Mouse (Mus musculus): ENCODE data around the gene Akap8l. TPM values are rescaled to one million over a fixed set of nuclear protein-coding genes. Genes with fewer than 3 reads are reported as not detected.

Akap8l gene
- total and polyA plus RNA-seq, 2 experiments from 2014 or later: 76.3 to 95.7 TPM

- Histone ChIP-seq H3K9me3 (ENCODE audit: low read length) (no peaks in the 10 kb centered on the region), H3K27ac (no peak overlapping the region), H3K36me3 (ENCODE audit: insufficient read depth, low read length) (peaks cover 8% of the 10 kb centered on the region; the same call in 1 of the 2 replicates), H3K4me3 (ENCODE audit: low read length) (no peak overlapping the region), H3K27me3 (ENCODE audit: insufficient read depth, low read length) (no peaks in the 10 kb centered on the region), H3K4me2 (ENCODE audit: low read depth, low read length) (no peak overlapping the region), H3K4me1 (ENCODE audit: insufficient read depth, low read length) (no peaks in the 10 kb centered on the region; the same call in 1 of the 2 replicates), H3K9ac (replicated peaks; ENCODE audit: low read length) (0 out of 2 replicates have a peak overlapping the region, but pooled peaks have one; percentile 13)
- WGBS: 85% methylated on average over 1 of the region's 1 CpGs
- no peak for ATAC-seq
- no peak for TF ChIP-seq CTCF (IDR thresholded peaks at IDR 0.05; ENCODE audit: low read depth)
- no peak for DNase-seq (ENCODE audit: low spot score)
Observed at GRCm38 (mm10) chr17:32322809-32323208, 27.6 kb downstream of the Akap8l start.

- H3K4me2 ChIP-seq (ENCODE audit: low read depth, low read length): peak overlapping the region; percentile 71
- no peak for ATAC-seq
- H3K27me3 ChIP-seq (ENCODE audit: insufficient read depth, low read length): no peaks in the 10 kb centered on the region
- peak overlapping the region; percentile 90 for H3K4me3 ChIP-seq (ENCODE audit: low read length)
- no peak for TF ChIP-seq CTCF (IDR thresholded peaks at IDR 0.05; ENCODE audit: low read depth)
- H3K27ac ChIP-seq: peak overlapping the region; percentile 98
- peak; percentile 19 for DNase-seq (ENCODE audit: low spot score)
- H3K4me1 ChIP-seq (ENCODE audit: insufficient read depth, low read length): no peaks in the 10 kb centered on the region; the same call in 1 of the 2 replicates
- peak overlapping the region; percentile 78 for H3K9ac ChIP-seq (replicated peaks; ENCODE audit: low read length)
- peaks cover 17% of the 10 kb centered on the region; the same call in 1 of the 2 replicates for H3K36me3 ChIP-seq (ENCODE audit: insufficient read depth, low read length)
- 25% methylated on average over 6 of the region's 6 CpGs for WGBS
- no peaks in the 10 kb centered on the region for H3K9me3 ChIP-seq (ENCODE audit: low read length)
Observed at GRCm38 (mm10) chr17:32321836-32322235, 28.6 kb downstream of the Akap8l start.

- 0% methylated on average over 23 of the region's 23 CpGs for WGBS
- DNase-seq (ENCODE audit: low spot score): no peak
- peak; percentile 42 for TF ChIP-seq CTCF (IDR thresholded peaks at IDR 0.05; ENCODE audit: low read depth)
Observed at GRCm38 (mm10) chr17:32321390-32321734, 29.0 kb downstream of the Akap8l start.

DNA sequence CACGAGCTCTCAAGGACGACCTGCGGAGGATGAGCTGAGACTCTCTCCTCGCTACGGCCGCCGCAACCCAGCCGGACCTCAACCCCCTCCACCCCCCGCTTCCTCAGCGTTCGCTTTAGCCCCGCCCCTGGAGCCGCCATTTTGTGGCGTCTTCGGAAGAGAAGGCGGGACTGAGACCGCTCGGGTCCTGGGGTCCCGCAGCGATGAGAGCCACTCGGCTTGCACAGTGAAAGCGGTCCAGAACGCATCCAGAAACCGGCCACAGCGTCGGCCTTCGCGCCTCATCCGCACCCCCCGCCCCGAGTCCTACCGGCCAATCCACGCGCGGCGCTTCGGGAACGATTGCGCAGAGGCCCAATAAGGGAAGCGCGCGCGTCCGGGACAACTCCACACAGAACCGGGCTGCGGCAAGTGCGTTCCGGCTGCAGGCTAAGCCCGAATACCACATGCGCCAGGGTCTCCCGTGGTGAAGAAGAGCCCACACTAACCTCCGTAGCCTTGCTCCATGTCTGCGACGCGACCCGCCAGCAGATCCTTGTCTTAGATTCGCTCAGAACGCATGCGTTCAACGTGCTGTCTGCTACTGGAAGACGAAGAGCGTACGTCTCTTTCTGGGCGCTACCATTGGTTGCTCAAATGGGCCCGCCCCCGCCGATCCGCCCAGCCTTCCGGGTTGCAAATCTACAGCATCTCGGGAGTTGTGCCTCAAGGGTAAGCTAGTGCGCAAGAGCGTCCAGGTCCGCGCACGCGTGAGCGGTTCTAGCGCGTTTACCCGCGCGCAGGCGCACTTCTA lies 29.6 kb downstream of the Akap8l start, which contains the start of gene Akap8:
Gene Akap8, minus strand, starts transcription at position 642 of the 793 bp plus-strand sequence.
- no peaks in the 10 kb centered on the region; the same call in 1 of the 2 replicates for H3K4me1 ChIP-seq (ENCODE audit: insufficient read depth, low read length)
- ATAC-seq (peak; percentile 98), DNase-seq (ENCODE audit: low spot score) (peak; percentile 99)
- no peaks in the 10 kb centered on the region for H3K9me3 ChIP-seq (ENCODE audit: low read length)
- no peak; the same call in 1 of the 2 replicates for TF ChIP-seq CTCF (IDR thresholded peaks at IDR 0.05; ENCODE audit: low read depth)
- peak within 1 kb of the TSS; percentile 95 for H3K9ac ChIP-seq (replicated peaks; ENCODE audit: low read length)
- H3K4me3 ChIP-seq (ENCODE audit: low read length): peak within 1 kb of the TSS; percentile 90
- H3K27ac ChIP-seq: peak within 1 kb of the TSS; percentile 98
- peaks cover 21% of the 10 kb centered on the region; the same call in 1 of the 2 replicates for H3K36me3 ChIP-seq (ENCODE audit: insufficient read depth, low read length)
- no peaks in the 10 kb centered on the region for H3K27me3 ChIP-seq (ENCODE audit: insufficient read depth, low read length)
- peak within 1 kb of the TSS; percentile 71 for H3K4me2 ChIP-seq (ENCODE audit: low read depth, low read length)
- under 1% methylated on average over 83 of the region's 83 CpGs for WGBS

More at GRCm38 (mm10) chr17:32321390-32321734, 29.0 kb downstream of the Akap8l start:
- Histone ChIP-seq H3K4me2 (ENCODE audit: low read depth, low read length) (peak overlapping the region; percentile 71), H3K27me3 (ENCODE audit: insufficient read depth, low read length) (no peaks in the 10 kb centered on the region), H3K36me3 (ENCODE audit: insufficient read depth, low read length) (peaks cover 21% of the 10 kb centered on the region; the same call in 1 of the 2 replicates), H3K4me3 (ENCODE audit: low read length) (peak overlapping the region; percentile 90), H3K9me3 (ENCODE audit: low read length) (no peaks in the 10 kb centered on the region), H3K27ac (peak overlapping the region; percentile 98), H3K9ac (replicated peaks; ENCODE audit: low read length) (peak overlapping the region; percentile 78), H3K4me1 (ENCODE audit: insufficient read depth, low read length) (no peaks in the 10 kb centered on the region; the same call in 1 of the 2 replicates)
- peak; percentile 75 for ATAC-seq

DNA sequence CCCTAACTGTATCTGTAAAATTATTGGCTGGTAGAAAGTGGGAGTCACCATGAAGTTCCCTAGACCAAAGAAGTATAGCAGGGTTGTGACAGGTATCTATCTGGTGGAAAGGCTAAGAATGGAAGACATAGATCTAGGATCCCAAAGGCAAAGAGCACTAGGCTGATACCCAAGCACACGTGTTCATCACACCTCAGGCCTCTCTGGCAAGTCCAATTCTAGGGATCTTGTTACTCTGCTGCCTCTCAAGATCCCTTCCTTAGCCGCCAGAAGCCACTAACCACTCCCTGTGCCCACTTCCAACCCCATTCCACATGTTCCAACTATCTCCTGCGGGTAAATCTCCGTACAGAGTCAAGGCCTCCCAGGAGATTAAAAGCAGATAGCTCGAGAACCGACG lies 30.5 kb downstream of the Akap8l start:
- Histone ChIP-seq H3K4me3 (ENCODE audit: low read length) (peak overlapping the region; percentile 90), H3K27ac (peak overlapping the region; percentile 98), H3K9me3 (ENCODE audit: low read length) (no peaks in the 10 kb centered on the region), H3K36me3 (ENCODE audit: insufficient read depth, low read length) (peaks cover 28% of the 10 kb centered on the region), H3K4me1 (ENCODE audit: insufficient read depth, low read length) (no peaks in the 10 kb centered on the region; the same call in 1 of the 2 replicates), H3K27me3 (ENCODE audit: insufficient read depth, low read length) (no peaks in the 10 kb centered on the region), H3K9ac (replicated peaks; ENCODE audit: low read length) (peak overlapping the region; percentile 95), H3K4me2 (ENCODE audit: low read depth, low read length) (peak overlapping the region; percentile 71)
- DNase-seq (ENCODE audit: low spot score) (peak; percentile 22), ATAC-seq (no peak)
- TF ChIP-seq CTCF (IDR thresholded peaks at IDR 0.05; ENCODE audit: low read depth): no peak
- 2% methylated on average over 7 of the region's 7 CpGs for WGBS

DNA sequence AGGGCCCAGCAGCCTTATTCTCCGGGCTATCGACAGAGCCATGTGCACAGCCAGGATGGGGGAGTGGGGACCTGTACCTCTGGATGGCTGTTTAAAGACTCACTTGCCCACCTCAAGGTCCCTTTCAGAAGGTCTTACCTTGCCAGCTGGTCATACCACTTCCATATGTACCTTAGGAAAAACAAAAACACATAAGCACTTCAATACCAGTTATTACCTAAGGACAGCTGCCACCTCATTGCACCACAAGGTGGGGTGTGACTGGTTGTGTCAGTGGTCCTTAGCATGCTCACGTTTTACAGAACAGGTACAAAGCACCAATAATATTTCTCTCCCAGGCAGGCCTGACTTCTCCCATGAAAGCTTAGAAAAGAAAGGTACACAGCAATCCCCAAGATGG lies 32.7 kb downstream of the Akap8l start:
- peak; percentile 14; the same call in 1 of the 2 replicates for TF ChIP-seq CTCF (IDR thresholded peaks at IDR 0.05; ENCODE audit: low read depth)
- no peaks in the 10 kb centered on the region for H3K27me3 ChIP-seq (ENCODE audit: insufficient read depth, low read length)
- DNase-seq (ENCODE audit: low spot score) (no peak), ATAC-seq (no peak)
- no peak overlapping the region for H3K4me3 ChIP-seq (ENCODE audit: low read length)
- H3K27ac ChIP-seq: no peak overlapping the region
- 84% methylated on average over 3 of the region's 3 CpGs for WGBS
- H3K9ac ChIP-seq (replicated peaks; ENCODE audit: low read length): no peak overlapping the region
- no peaks in the 10 kb centered on the region; the same call in 1 of the 2 replicates for H3K4me1 ChIP-seq (ENCODE audit: insufficient read depth, low read length)
- peaks cover 50% of the 10 kb centered on the region for H3K36me3 ChIP-seq (ENCODE audit: insufficient read depth, low read length)
- no peak overlapping the region for H3K4me2 ChIP-seq (ENCODE audit: low read depth, low read length)
- H3K9me3 ChIP-seq (ENCODE audit: low read length): no peaks in the 10 kb centered on the region

Measured in hindbrain, postnatal 0 days (tissue).